Mouse (Mus musculus) MEL (cell line): ENCODE results near the gene Supt16. TPM values are rescaled to one million over a fixed set of nuclear protein-coding genes. Genes with fewer than 3 reads are reported as not detected.

Experiments used
- DNase-seq: peaks from one replicate; pipeline ENCODE4 v3.0.0; 2011; ENCODE audit warnings: low read depth, low spot score
- H3K27ac ChIP-seq: 2 replicates; pipeline ENCODE4 v1.5.1; 2012; ENCODE audit warnings: low read depth, mild to moderate bottlenecking, control low read depth, low read length, moderate library complexity; ENCODE audit not compliant: control insufficient read depth
- H3K27me3 ChIP-seq, 2 experiments: fragments of 150-350 bp in 1 of 2; sonication (generic) in 1 of 2; 2 replicates each; pipeline ENCODE4 v1.6.1; 2012; ENCODE audit warnings: low read length in 2 of 2, mild to moderate bottlenecking in 2 of 2, improper control_type of control experiment in 1 of 2, moderate library complexity in 1 of 2; ENCODE audit not compliant: insufficient read depth in 2 of 2, control insufficient read depth in 1 of 2
- H3K36me3 ChIP-seq, 2 experiments: 2 replicates each; pipeline ENCODE4 v1.6.1; 2012 to 2014; ENCODE audit warnings: low read length in 2 of 2, improper control_type of control experiment in 1 of 2, inconsistent platforms in 1 of 2, mild to moderate bottlenecking in 1 of 2; ENCODE audit not compliant: insufficient read depth in 2 of 2, control insufficient read depth in 1 of 2
- H3K4me1 ChIP-seq, 2 experiments: fragments of 150-350 bp in 1 of 2; sonication (generic) in 1 of 2; 2 replicates each; pipeline ENCODE4 v1.6.1; 2012; ENCODE audit warnings: low read length in 2 of 2, improper control_type of control experiment in 1 of 2, mild to moderate bottlenecking in 1 of 2; ENCODE audit not compliant: insufficient read depth in 2 of 2, control insufficient read depth in 1 of 2
- H3K4me3 ChIP-seq, 2 experiments: fragments of 150-350 bp in 1 of 2; sonication (generic) in 1 of 2; 2 replicates each; pipeline ENCODE4 v1.5.1; 2012; ENCODE audit warnings: low read depth in 2 of 2, low read length in 2 of 2, mild to moderate bottlenecking in 2 of 2, moderate library complexity in 2 of 2, control low read depth in 1 of 2, improper control_type of control experiment in 1 of 2; ENCODE audit not compliant: control insufficient read depth in 1 of 2, insufficient read depth in 1 of 2
- H3K79me2 ChIP-seq: 2 replicates; pipeline ENCODE4 v1.6.1; 2012; ENCODE audit warnings: mild to moderate bottlenecking, low read length, moderate library complexity; ENCODE audit not compliant: control insufficient read depth, poor library complexity, insufficient read depth
- H3K9ac ChIP-seq: 2 replicates; pipeline ENCODE4 v1.6.1; 2012; ENCODE audit warnings: low read depth, mild to moderate bottlenecking, control low read depth, low read length, moderate library complexity; ENCODE audit not compliant: control insufficient read depth, poor library complexity, severe bottlenecking
- H3K9me3 ChIP-seq: fragments of 150-350 bp; sonication (generic); replicated peaks from 2 replicates; pipeline ENCODE4 v1.6.1; 2012; ENCODE audit warnings: mild to moderate bottlenecking, low read length, improper control_type of control experiment, moderate library complexity; ENCODE audit not compliant: insufficient read depth
- BHLHE40 ChIP-seq: IDR thresholded peaks from 2 replicates; pipeline ENCODE4 v1.6.1; 2012; ENCODE audit warnings: low read depth, mild to moderate bottlenecking, inconsistent platforms, low read length, improper control_type of control experiment, borderline replicate concordance
- CHD1 ChIP-seq: IDR thresholded peaks from 2 replicates; pipeline ENCODE4 v1.6.1; 2012; ENCODE audit warnings: low read depth, mild to moderate bottlenecking, inconsistent platforms, low read length, improper control_type of control experiment
- CHD2 ChIP-seq: IDR thresholded peaks from 2 replicates; pipeline ENCODE4 v1.6.1; 2011; ENCODE audit warnings: low read length, improper control_type of control experiment
- CTCF ChIP-seq, 3 experiments: IDR thresholded peaks in 2 of 3; conservative IDR thresholded peaks in 1 of 3; 2 replicates each; pipeline ENCODE4 v1.5.1; 2011 to 2012; ENCODE audit warnings: low read length in 3 of 3, low read depth in 2 of 3, mild to moderate bottlenecking in 2 of 3, improper control_type of control experiment in 1 of 3, inconsistent platforms in 1 of 3, mixed read lengths in 1 of 3, moderate library complexity in 1 of 3; ENCODE audit not compliant: control insufficient read depth in 1 of 3, insufficient read depth in 1 of 3, poor library complexity in 1 of 3, severe bottlenecking in 1 of 3
- E2F4 ChIP-seq: IDR thresholded peaks from 2 replicates; pipeline ENCODE4 v1.6.1; 2011; ENCODE audit warnings: low read depth, low read length, improper control_type of control experiment, borderline replicate concordance
- EP300 ChIP-seq, 2 experiments: IDR thresholded peaks; 2 replicates each; pipeline ENCODE4 v1.6.1; 2011; ENCODE audit warnings: improper control_type of control experiment in 2 of 2, low read length in 2 of 2, low read depth in 1 of 2, mild to moderate bottlenecking in 1 of 2
- ETS1 ChIP-seq: IDR thresholded peaks from 2 replicates; pipeline ENCODE4 v1.6.1; 2012; ENCODE audit warnings: low read depth, mild to moderate bottlenecking, inconsistent platforms, low read length, improper control_type of control experiment, moderate library complexity
- GABPA ChIP-seq: IDR thresholded peaks from 2 replicates; pipeline ENCODE4 v1.6.1; 2012; ENCODE audit warnings: low read depth, mild to moderate bottlenecking, inconsistent platforms, low read length, improper control_type of control experiment, moderate library complexity
- GATA1 ChIP-seq: IDR thresholded peaks from 2 replicates; pipeline ENCODE4 v1.6.1; 2011; ENCODE audit warnings: low read depth, low read length, improper control_type of control experiment
- HCFC1 ChIP-seq: IDR thresholded peaks from 2 replicates; pipeline ENCODE4 v1.6.1; 2012; ENCODE audit warnings: low read depth, mild to moderate bottlenecking, inconsistent platforms, low read length, improper control_type of control experiment, moderate library complexity
- KAT2A ChIP-seq: conservative IDR thresholded peaks from 2 replicates; pipeline ENCODE4 v1.6.1; 2012; ENCODE audit warnings: low read depth, low read length, improper control_type of control experiment, inconsistent platforms
- MAX ChIP-seq: IDR thresholded peaks from 2 replicates; pipeline ENCODE4 v1.6.1; 2011; ENCODE audit warnings: low read length, improper control_type of control experiment
- MEF2A ChIP-seq: IDR thresholded peaks from 2 replicates; pipeline ENCODE4 v1.6.1; 2014; ENCODE audit warnings: low read depth, mild to moderate bottlenecking, inconsistent platforms, low read length, improper control_type of control experiment; ENCODE audit not compliant: poor library complexity, insufficient replicate concordance, severe bottlenecking; ENCODE audit errors: extremely low read depth
- MXI1 ChIP-seq: IDR thresholded peaks from 2 replicates; pipeline ENCODE4 v1.6.1; 2011; ENCODE audit warnings: mild to moderate bottlenecking, low read depth, low read length, improper control_type of control experiment
- MYB ChIP-seq: IDR thresholded peaks from 2 replicates; pipeline ENCODE4 v1.6.1; 2011; ENCODE audit warnings: mild to moderate bottlenecking, low read depth, low read length, improper control_type of control experiment
- MYC ChIP-seq: IDR thresholded peaks from 2 replicates; pipeline ENCODE4 v1.6.1; 2011; ENCODE audit warnings: low read depth, mild to moderate bottlenecking, low read length, improper control_type of control experiment, moderate library complexity
- NELFE ChIP-seq: IDR thresholded peaks from 2 replicates; pipeline ENCODE4 v1.6.1; 2011; ENCODE audit warnings: low read depth, low read length, improper control_type of control experiment
- NRF1 ChIP-seq: IDR thresholded peaks from 2 replicates; pipeline ENCODE4 v1.6.1; 2014; ENCODE audit warnings: low read depth, mild to moderate bottlenecking, inconsistent platforms, low read length, improper control_type of control experiment, moderate library complexity; ENCODE audit not compliant: poor library complexity, insufficient read depth, severe bottlenecking
- POLR2A ChIP-seq, 2 experiments: IDR thresholded peaks; 2 replicates each; pipeline ENCODE4 v1.6.1; 2011 to 2012; ENCODE audit warnings: low read length in 2 of 2, mild to moderate bottlenecking in 2 of 2, control low read depth in 1 of 2, improper control_type of control experiment in 1 of 2, low read depth in 1 of 2, moderate library complexity in 1 of 2; ENCODE audit not compliant: control insufficient read depth in 1 of 2, insufficient read depth in 1 of 2, poor library complexity in 1 of 2
- POLR2AphosphoS2 ChIP-seq: IDR thresholded peaks from 2 replicates; pipeline ENCODE4 v1.6.1; 2011; ENCODE audit warnings: low read length, improper control_type of control experiment
- POLR2AphosphoS5 ChIP-seq: IDR thresholded peaks from 2 replicates; pipeline ENCODE4 v1.6.1; 2012; ENCODE audit warnings: low read depth, borderline replicate concordance, mild to moderate bottlenecking, inconsistent platforms, low read length, moderate library complexity, mixed read lengths
- RAD21 ChIP-seq: IDR thresholded peaks from 2 replicates; pipeline ENCODE4 v1.6.1; 2011; ENCODE audit warnings: mild to moderate bottlenecking, low read depth, low read length, improper control_type of control experiment
- RCOR1 ChIP-seq: IDR thresholded peaks from 2 replicates; pipeline ENCODE4 v1.6.1; 2012; ENCODE audit warnings: low read depth, mild to moderate bottlenecking, inconsistent platforms, low read length, improper control_type of control experiment
- SIN3A ChIP-seq: IDR thresholded peaks from 2 replicates; pipeline ENCODE4 v1.6.1; 2012; ENCODE audit warnings: low read length, improper control_type of control experiment, inconsistent platforms
- SMC3 ChIP-seq: IDR thresholded peaks from 2 replicates; pipeline ENCODE4 v1.6.1; 2011; ENCODE audit warnings: low read depth, low read length, improper control_type of control experiment
- TAL1 ChIP-seq: IDR thresholded peaks from 2 replicates; pipeline ENCODE4 v1.6.1; 2012; ENCODE audit warnings: mild to moderate bottlenecking, inconsistent platforms, low read length, moderate library complexity, mixed read lengths
- TBP ChIP-seq: IDR thresholded peaks from 2 replicates; pipeline ENCODE4 v1.8.0; 2011; ENCODE audit warnings: low read depth, low read length, improper control_type of control experiment
- TCF12 ChIP-seq: IDR thresholded peaks from 2 replicates; pipeline ENCODE4 v1.6.1; 2014; ENCODE audit warnings: low read depth, mild to moderate bottlenecking, inconsistent platforms, low read length, improper control_type of control experiment, moderate library complexity
- UBTF ChIP-seq: IDR thresholded peaks from 2 replicates; pipeline ENCODE4 v1.6.1; 2012; ENCODE audit warnings: low read depth, mild to moderate bottlenecking, inconsistent platforms, low read length, improper control_type of control experiment, moderate library complexity, borderline replicate concordance; ENCODE audit not compliant: insufficient read depth
- USF1 ChIP-seq: IDR thresholded peaks from 2 replicates; pipeline ENCODE4 v1.6.1; 2014; ENCODE audit warnings: low read depth, mild to moderate bottlenecking, inconsistent platforms, low read length, improper control_type of control experiment, moderate library complexity
- ZC3H11A ChIP-seq: IDR thresholded peaks from 2 replicates; pipeline ENCODE4 v1.6.1; 2012; ENCODE audit warnings: low read depth, mild to moderate bottlenecking, inconsistent platforms, low read length, improper control_type of control experiment
- ZKSCAN1 ChIP-seq: IDR thresholded peaks from 2 replicates; pipeline ENCODE4 v1.6.1; 2012; ENCODE audit warnings: low read depth, mild to moderate bottlenecking, inconsistent platforms, low read length, improper control_type of control experiment, moderate library complexity
- ZMIZ1 ChIP-seq: IDR thresholded peaks from 2 replicates; pipeline ENCODE4 v1.6.1; 2012; ENCODE audit warnings: low read depth, mild to moderate bottlenecking, inconsistent platforms, low read length, improper control_type of control experiment, moderate library complexity
- ZNF384 ChIP-seq: IDR thresholded peaks from 2 replicates; pipeline ENCODE4 v1.6.1; 2012; ENCODE audit warnings: low read depth, mild to moderate bottlenecking, inconsistent platforms, low read length, improper control_type of control experiment
- polyA plus RNA-seq, 2 experiments: library from polyadenylated mRNA; stranded (reverse) in 1 of 2; unstranded in 1 of 2; fragments of >175 nt in 1 of 2; fragments of >200 nt in 1 of 2; gene quantifications; 2 replicates each; pipeline versions ENCODE4 v1.2.1 to v1.2.4; 2012; ENCODE audit warnings: low replicate concordance in 2 of 2, low read depth in 1 of 2; ENCODE audit not compliant: insufficient read length in 2 of 2, insufficient read depth in 1 of 2, missing spikeins in 1 of 2
- total RNA-seq: library from RNA; depleted of rRNA; stranded (reverse); fragments of 300-350 nt; gene quantifications from 2 replicates; pipeline ENCODE4 v1.2.3, GENCODE M21; 2012

Gene Supt16
- total and polyA plus RNA-seq, 3 experiments, result 87.1 to 145 (median 114) TPM

DNA sequence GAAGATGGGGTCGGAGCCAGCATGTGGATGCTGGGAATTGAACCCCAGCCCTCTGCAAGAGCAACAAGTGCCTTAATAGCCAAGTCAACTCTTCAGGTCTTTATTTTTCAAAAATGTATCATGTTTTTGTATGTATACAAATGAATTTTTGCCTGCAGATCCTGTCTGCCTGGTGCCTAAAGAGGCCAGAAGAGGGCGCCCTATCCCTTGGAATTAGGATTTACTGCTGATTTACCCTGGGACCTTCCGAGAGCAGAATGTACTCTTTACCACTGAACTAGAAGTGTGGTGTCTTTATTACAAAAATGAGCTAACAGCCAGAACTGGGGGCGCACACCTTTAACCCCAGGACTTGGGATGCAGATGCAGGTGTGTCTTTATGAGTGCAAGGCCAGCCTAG, 73.3 kb downstream of the Supt16 start:
- no peaks in the 10 kb centered on the region for H3K9me3 ChIP-seq

DNA sequence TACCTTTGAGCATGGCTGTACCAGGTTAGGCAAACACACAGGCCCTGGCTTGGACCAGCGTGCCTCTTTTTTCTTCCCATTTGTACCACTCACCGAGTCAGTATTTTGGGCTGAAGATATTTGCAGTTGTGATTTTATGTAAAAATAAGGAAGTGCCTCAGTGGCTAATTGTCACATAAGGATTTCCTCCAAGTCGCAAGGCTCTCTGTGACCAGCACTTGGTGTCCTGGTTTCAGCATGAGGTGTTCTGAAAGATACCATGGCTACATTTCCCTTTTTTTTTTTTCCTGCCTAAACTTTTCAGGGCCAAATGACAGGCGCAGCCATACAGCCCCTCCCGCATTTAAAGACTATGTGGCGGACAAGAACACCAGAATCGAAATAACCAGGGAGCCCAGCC, 77.0 kb downstream of the Supt16 start:
- no peak for TF ChIP-seq POLR2AphosphoS5
- TF ChIP-seq ETS1, result no peak
- TF ChIP-seq KAT2A, result no peak
- no peak for TF ChIP-seq MYB
- no peak for TF ChIP-seq RCOR1
- 0 out of 2 replicates have a peak, but pooled peaks have one; percentile 27 for TF ChIP-seq ZNF384
- no peak for TF ChIP-seq NELFE
- Histone ChIP-seq H3K27me3 (peaks cover 0 to 6% of the 10 kb centered on the region in 2 experiments; a peak in 3 of 4 replicates), H3K27ac (no peak overlapping the region), H3K79me2 (no peaks in the 10 kb centered on the region), H3K4me1 (no peaks in the 10 kb centered on the region), H3K36me3 (no peaks in the 10 kb centered on the region), H3K4me3 (no peak overlapping the region), H3K9ac (no peak overlapping the region), H3K9me3 (no peaks in the 10 kb centered on the region)
- no peak for DNase-seq

More for the DNA sequence above, 73.3 kb downstream of the Supt16 start:
- Histone ChIP-seq H3K27me3 (peaks cover 0 to 5% of the 10 kb centered on the region in 2 experiments), H3K79me2 (no peaks in the 10 kb centered on the region), H3K9ac (no peak overlapping the region), H3K36me3 (no peaks in the 10 kb centered on the region), H3K4me3 (no peak overlapping the region), H3K4me1 (no peaks in the 10 kb centered on the region), H3K27ac (no peak overlapping the region)
- TF ChIP-seq MYC, result no peak
- TF ChIP-seq KAT2A, result no peak
- no peak for TF ChIP-seq ETS1
- no peak for TF ChIP-seq MXI1
- TF ChIP-seq POLR2AphosphoS2, result no peak
- TF ChIP-seq ZNF384, result 0 out of 2 replicates have a peak, but pooled peaks have one; percentile 21
- TF ChIP-seq GATA1, result no peak
- no peak for TF ChIP-seq RCOR1
- no peak for TF ChIP-seq MAX
- TF ChIP-seq HCFC1, result no peak
- TF ChIP-seq TAL1, result no peak
- TF ChIP-seq EP300 (IDR thresholded peaks at IDR 0.05; ENCODE audit: low read depth in 1 of 2, low read length in 2 of 2), result no peak
- TF ChIP-seq CHD1, result no peak
- TF ChIP-seq CTCF (IDR thresholded peaks at IDR 0.05 in 2 of 3, conservative IDR thresholded peaks at IDR 0.05 in 1 of 3; ENCODE audit: control insufficient read depth in 1 of 3, insufficient read depth in 1 of 3, low read depth in 2 of 3, low read length in 3 of 3, poor library complexity in 1 of 3, severe bottlenecking in 1 of 3), result peak; percentile 67 to 82 (median 70)
- TF ChIP-seq CHD2, result no peak
- TF ChIP-seq MYB, result no peak
- TF ChIP-seq UBTF, result no peak
- TF ChIP-seq ZKSCAN1, result no peak
- TF ChIP-seq TBP, result no peak
- TF ChIP-seq MEF2A, result no peak
- TF ChIP-seq TCF12, result no peak
- no peak for TF ChIP-seq GABPA
- 0 out of 2 replicates have a peak, but pooled peaks have one; percentile 41 for TF ChIP-seq SIN3A
- TF ChIP-seq USF1, result no peak
- TF ChIP-seq ZC3H11A, result peak; percentile 83
- no peak for TF ChIP-seq E2F4
- peak; percentile 75 for TF ChIP-seq SMC3
- TF ChIP-seq POLR2A (IDR thresholded peaks at IDR 0.05; ENCODE audit: control insufficient read depth in 1 of 2, insufficient read depth in 1 of 2, low read depth in 1 of 2, low read length in 2 of 2, poor library complexity in 1 of 2), result no peak
- no peak for TF ChIP-seq NRF1
- TF ChIP-seq BHLHE40, result no peak
- no peak for TF ChIP-seq ZMIZ1
- peak; percentile 82 for TF ChIP-seq RAD21
- peak; percentile 79 for DNase-seq
